Comparison of ENCODE assay signal across 8 mouse cellular contexts in genomic region chrX:161163069-161163416, GRCm38 (mm10). TPM values are rescaled to one million over a fixed set of nuclear protein-coding genes. Genes with fewer than 3 reads are reported as not detected.
DNase-seq lines count a peak whose midpoint lies in the region; ATAC-seq and TF ChIP-seq lines count a peak whose summit lies in the region.

No protein-coding gene starts in this region.

- 0 out of 2 replicates have a peak, but pooled peaks have one; percentile 4 for TF ChIP-seq CTCF in forebrain, postnatal 0 days (IDR thresholded peaks at IDR 0.05; ENCODE audit: low read depth)
- no peak for TF ChIP-seq CTCF in liver, postnatal 0 days (IDR thresholded peaks at IDR 0.05; ENCODE audit: low read depth)

- no peaks in the 10 kb centered on the region for H3K4me1 ChIP-seq in heart, embryonic 12.5 days (replicated peaks)
- no peaks in the 10 kb centered on the region for H3K4me1 ChIP-seq in ES-E14 (ENCODE audit: control insufficient read depth in 2 of 2, insufficient read depth in 2 of 2, low read length in 2 of 2, poor library complexity in 1 of 2)
- no peaks in the 10 kb centered on the region for H3K4me1 ChIP-seq in forebrain, postnatal 0 days (ENCODE audit: insufficient read depth)
- H3K4me1 ChIP-seq in liver, postnatal 0 days (ENCODE audit: insufficient read depth): 0 out of 2 replicates have a peak, but pooled peaks cover 2% of the 10 kb centered on the region

- peak; percentile 51; the same call in 1 of the 2 replicates for ATAC-seq in heart, embryonic 12.5 days (ENCODE audit: insufficient number of reproducible peaks, low FRiP score)
- peak; percentile 64 for ATAC-seq in forebrain, postnatal 0 days
- ATAC-seq in liver, postnatal 0 days: no peak

- whole genome bisulfite sequencing in heart, embryonic 12.5 days: 16% methylated on average over 6 of the region's 6 CpGs
- WGBS in forebrain, postnatal 0 days: 31% methylated on average over 6 of the region's 6 CpGs
- 16% methylated on average over 6 of the region's 6 CpGs for WGBS in liver, postnatal 0 days (ENCODE audit: insufficient replicate concordance)

- peak overlapping the region; percentile 40; the same call in 1 of the 2 replicates for H3K27ac ChIP-seq in heart, embryonic 12.5 days (ENCODE audit: poor library complexity, severe bottlenecking)
- H3K27ac ChIP-seq in ES-E14 (ENCODE audit: insufficient read depth, low read depth, low read length, poor library complexity, severe bottlenecking): no peak overlapping the region
- 0 out of 2 replicates have a peak overlapping the region, but pooled peaks have one; percentile 50 for H3K27ac ChIP-seq in forebrain, postnatal 0 days (ENCODE audit: low read depth, low read length)
- no peak overlapping the region for H3K27ac ChIP-seq in liver, postnatal 0 days (ENCODE audit: low read depth)

- no peak for TF ChIP-seq EP300 in liver, postnatal 0 days (IDR thresholded peaks at IDR 0.05; ENCODE audit: low read depth)

- no peaks in the 10 kb centered on the region for H3K27me3 ChIP-seq in heart, embryonic 12.5 days (replicated peaks)
- H3K27me3 ChIP-seq in forebrain, postnatal 0 days (ENCODE audit: insufficient read depth, low read length): no peaks in the 10 kb centered on the region
- no peaks in the 10 kb centered on the region for H3K27me3 ChIP-seq in liver, postnatal 0 days (ENCODE audit: insufficient read depth, low read length)

- no peak for DNase-seq in heart, adult 9 months (ENCODE audit: low spot score in 2 of 2)
- DNase-seq in ES-E14 (ENCODE audit: low read depth, low spot score): peak; percentile 8
- DNase-seq in forebrain, postnatal 0 days: no peak
- peak; percentile 6 for DNase-seq in liver, postnatal 0 days
- DNase-seq in cerebellum, adult 11 months: no peak
- no peak for DNase-seq in layer of hippocampus, postnatal 10 days (ENCODE audit: low spot score in 2 of 2)
- DNase-seq in left cerebral cortex, adult 9 months (ENCODE audit: low spot score in 2 of 2): no peak

- H3K4me2 ChIP-seq in heart, embryonic 12.5 days: peak overlapping the region; percentile 75
- H3K4me2 ChIP-seq in forebrain, postnatal 0 days (ENCODE audit: low read depth): peak overlapping the region; percentile 64
- peak overlapping the region; percentile 74 for H3K4me2 ChIP-seq in liver, postnatal 0 days (ENCODE audit: low read depth, low read length)

- peak overlapping the region; percentile 63 for H3K4me3 ChIP-seq in heart, embryonic 12.5 days
- H3K4me3 ChIP-seq in ES-E14 (ENCODE audit: insufficient read depth in 1 of 2, low read depth in 1 of 2, low read length in 2 of 2, poor library complexity in 1 of 2, severe bottlenecking in 1 of 2): peak overlapping the region; percentile 71 to 78
- H3K4me3 ChIP-seq in forebrain, postnatal 0 days (ENCODE audit: low read depth, low read length): peak overlapping the region; percentile 52
- H3K4me3 ChIP-seq in liver, postnatal 0 days (ENCODE audit: low read depth, low read length): peak overlapping the region; percentile 55

- in situ Hi-C loops in ES-E14 (cut with MboI; ENCODE audit: low sequenced_read_pairs in 2 of 2, unreplicated experiment in 2 of 2): no loop called here

- peak overlapping the region; percentile 71 for H3K9ac ChIP-seq in heart, embryonic 12.5 days
- H3K9ac ChIP-seq in ES-E14 (ENCODE audit: insufficient read depth, low read depth, low read length, poor library complexity, severe bottlenecking): peak overlapping the region; percentile 61
- H3K9ac ChIP-seq in forebrain, postnatal 0 days: peak overlapping the region; percentile 51
- peak overlapping the region; percentile 51; the same call in 1 of the 2 replicates for H3K9ac ChIP-seq in liver, postnatal 0 days (replicated peaks)

- H3K9me3 ChIP-seq in heart, embryonic 12.5 days (replicated peaks): no peaks in the 10 kb centered on the region
- H3K9me3 ChIP-seq in ES-E14 (ENCODE audit: control insufficient read depth, insufficient read depth, low read depth, low read length): no peaks in the 10 kb centered on the region
- H3K9me3 ChIP-seq in forebrain, postnatal 0 days (ENCODE audit: low read length): no peaks in the 10 kb centered on the region
- no peaks in the 10 kb centered on the region for H3K9me3 ChIP-seq in liver, postnatal 0 days (ENCODE audit: low read length)

- H3K36me3 ChIP-seq in heart, embryonic 12.5 days: no peaks in the 10 kb centered on the region
- H3K36me3 ChIP-seq in ES-E14 (ENCODE audit: control insufficient read depth, insufficient read depth, low read length, poor library complexity, severe bottlenecking): no peaks in the 10 kb centered on the region
- no peaks in the 10 kb centered on the region for H3K36me3 ChIP-seq in forebrain, postnatal 0 days (ENCODE audit: insufficient read depth)
- H3K36me3 ChIP-seq in liver, postnatal 0 days (replicated peaks; ENCODE audit: insufficient read depth, low read length): no peaks in the 10 kb centered on the region

TF ChIP-seq in ES-E14, 5 proteins besides CTCF, POLR2A, EP300 and RAD21:
- no peak for TF ChIP-seq ZNF384 (IDR thresholded peaks at IDR 0.05; ENCODE audit: low read depth, low read length)
- no peak for TF ChIP-seq CHD2 (IDR thresholded peaks at IDR 0.05; ENCODE audit: low read depth, low read length)
- no peak for TF ChIP-seq MAFK (IDR thresholded peaks at IDR 0.05; ENCODE audit: insufficient read depth, low read depth, low read length)
- TF ChIP-seq HCFC1 (IDR thresholded peaks at IDR 0.05; ENCODE audit: borderline replicate concordance, insufficient read depth, low read length): no peak
- TF ChIP-seq ZC3H11A (IDR thresholded peaks at IDR 0.05; ENCODE audit: borderline replicate concordance, low read depth, low read length): no peak

RNA-seq across cellular contexts. Expression of gene Scml2, which starts 46.0 kb away (rescaled TPM):
- 3.3 and 3.8 TPM in 2 replicates for polyA plus RNA-seq in heart, embryonic 12.5 days (2016; fragmentation: Nextera tagmentation; extraction: Ambion mirVana)
- 2.0 and 7.8 TPM in 2 replicates for total RNA-seq in ES-E14 (2012; rRNA removed)
- total RNA-seq in forebrain, postnatal 0 days (2014; rRNA removed): 5.5 and 5.9 TPM in 2 replicates
- 1.2 and 1.5 TPM in 2 replicates for polyA plus RNA-seq in forebrain, postnatal 0 days (2015; fragmentation: Nextera tagmentation; extraction: Ambion mirVana)
- polyA plus RNA-seq in liver, postnatal 0 days (2015; fragmentation: Nextera tagmentation; extraction: Ambion mirVana): 0.25 and 0.31 TPM in 2 replicates
- 1 to 10 TPM; 1.9 to 2.6 TPM for total RNA-seq in layer of hippocampus, postnatal 10 days (2021)

Comparison
In these comparisons a context has a peak if more than half of its experiments do, and no peak if none do; other contexts are left out.
1. H3K27ac ChIP-seq: peak in heart, embryonic 12.5 days (single experiment) and forebrain, postnatal 0 days (single experiment); none in ES-E14 (single experiment) and liver, postnatal 0 days (single experiment).
2. DNase-seq: peak in ES-E14 (single experiment) and liver, postnatal 0 days (single experiment); none in heart, adult 9 months (0 of 2), forebrain, postnatal 0 days (single experiment), cerebellum, adult 11 months (single experiment), layer of hippocampus, postnatal 10 days (0 of 2) and left cerebral cortex, adult 9 months (0 of 2).
3. Peak in every context shown above with its lines, with median percentiles within 50 percentile points of each other: H3K4me2 ChIP-seq, H3K4me3 ChIP-seq and H3K9ac ChIP-seq.